Mouse (Mus musculus): ENCODE measurements at regions not wholly inside any gene's neighbourhood (a gene's known extent, or its start where the extent isn't known, plus 50 kb on each side); places are given as distances from the start of the nearest gene placed in this dataset.

DNA sequence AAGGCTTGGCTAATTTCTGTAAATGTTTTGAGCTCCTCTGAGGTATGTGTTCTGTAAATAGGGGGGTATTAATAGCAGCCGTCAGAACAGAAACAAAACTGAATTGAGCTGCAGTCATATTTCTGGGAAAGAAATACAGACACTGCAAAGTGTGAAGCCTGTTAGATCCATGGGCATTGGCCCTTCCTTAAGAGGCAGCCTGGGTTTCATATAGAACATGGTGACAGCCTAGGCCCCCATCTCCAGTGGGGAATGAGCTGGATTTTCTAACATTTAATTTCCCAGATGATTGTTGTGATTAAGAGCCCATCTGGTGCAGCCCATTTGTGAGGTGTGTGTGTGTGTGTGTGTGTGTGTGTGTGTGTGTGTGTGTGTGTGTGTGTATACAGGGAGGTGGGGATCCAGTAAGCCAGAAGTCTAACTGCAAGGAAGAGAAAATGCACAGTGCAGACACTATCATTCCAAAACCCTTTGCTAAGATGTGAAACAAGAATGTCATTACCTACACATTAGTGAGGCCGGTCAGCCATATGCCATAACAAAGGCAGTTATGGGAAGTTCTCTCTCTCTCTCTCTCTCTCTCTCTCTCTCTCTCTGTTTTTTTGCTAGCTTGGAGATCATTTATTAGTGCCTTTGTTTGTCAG is 355.7 kb upstream of the Ubash3b start:
- Histone ChIP-seq H3K27ac (ENCODE audit: control insufficient read depth, insufficient read depth, low read depth, low read length) (no peak overlapping the region), H3K36me3 (ENCODE audit: control insufficient read depth, insufficient read depth, low read length) (no peaks in the 10 kb centered on the region), H3K27me3 (ENCODE audit: control insufficient read depth, insufficient read depth, low read length) (no peaks in the 10 kb centered on the region), H3K4me3 (ENCODE audit: control insufficient read depth, low read depth, low read length) (no peak overlapping the region), H3K4me1 (ENCODE audit: control insufficient read depth, insufficient read depth, low read length) (no peaks in the 10 kb centered on the region)
- TF ChIP-seq POLR2A (IDR thresholded peaks at IDR 0.05; ENCODE audit: control insufficient read depth, low read depth, low read length) (no peak), CTCF (IDR thresholded peaks at IDR 0.05; ENCODE audit: control insufficient read depth, insufficient read depth, insufficient replicate concordance, low read depth, low read length) (no peak)

DNA sequence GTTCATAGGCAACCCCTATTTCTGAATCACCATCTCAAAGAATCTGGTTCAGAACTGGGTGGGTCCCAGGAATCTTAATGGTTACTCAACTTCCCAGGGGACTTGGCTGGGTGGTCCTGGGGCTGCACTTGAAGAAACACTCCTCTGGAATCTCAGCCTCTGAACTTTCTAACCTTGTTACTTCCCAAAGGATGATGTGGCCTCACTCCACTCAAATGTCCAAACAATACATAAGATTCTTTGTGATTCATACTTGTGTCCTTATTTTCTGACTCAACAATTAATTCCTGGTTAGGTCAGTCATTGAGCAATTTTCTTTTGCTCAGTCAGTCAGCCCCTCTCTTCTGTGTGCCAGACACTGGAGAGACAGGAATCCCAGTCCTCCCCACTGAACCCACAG is 353.7 kb upstream of the Ubash3b start:
- no peak for TF ChIP-seq CTCF (IDR thresholded peaks at IDR 0.05; ENCODE audit: control insufficient read depth, insufficient read depth, insufficient replicate concordance, low read depth, low read length)
- TF ChIP-seq POLR2A (IDR thresholded peaks at IDR 0.05; ENCODE audit: control insufficient read depth, low read depth, low read length): no peak
- Histone ChIP-seq H3K4me3 (ENCODE audit: control insufficient read depth, low read depth, low read length) (no peak overlapping the region), H3K27me3 (ENCODE audit: control insufficient read depth, insufficient read depth, low read length) (no peaks in the 10 kb centered on the region), H3K27ac (ENCODE audit: control insufficient read depth, insufficient read depth, low read depth, low read length) (no peak overlapping the region), H3K36me3 (ENCODE audit: control insufficient read depth, insufficient read depth, low read length) (no peaks in the 10 kb centered on the region), H3K4me1 (ENCODE audit: control insufficient read depth, insufficient read depth, low read length) (no peaks in the 10 kb centered on the region)

DNA sequence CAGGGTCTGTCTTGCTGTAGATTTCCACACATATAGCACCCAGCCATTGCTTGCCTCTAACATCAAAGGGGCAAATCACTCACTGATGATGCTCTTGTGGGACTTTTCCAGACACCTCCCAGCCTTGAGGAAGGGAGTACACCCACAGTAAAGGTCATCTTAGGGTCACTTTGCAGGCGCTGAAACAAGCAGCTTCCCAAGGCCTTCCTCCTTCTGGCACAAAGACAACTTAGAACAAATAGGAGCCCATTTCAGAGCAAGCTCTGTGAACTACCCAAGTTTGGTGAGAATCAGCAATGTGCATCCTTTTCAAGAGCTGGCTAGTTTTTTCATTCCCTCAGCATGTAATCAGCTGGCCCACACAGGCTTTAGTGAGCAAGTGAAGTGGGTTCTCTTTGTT is 352.2 kb upstream of the Ubash3b start:
- no peak overlapping the region for H3K4me3 ChIP-seq (ENCODE audit: control insufficient read depth, low read depth, low read length)
- TF ChIP-seq CTCF (IDR thresholded peaks at IDR 0.05; ENCODE audit: control insufficient read depth, insufficient read depth, insufficient replicate concordance, low read depth, low read length) (no peak), POLR2A (IDR thresholded peaks at IDR 0.05; ENCODE audit: control insufficient read depth, low read depth, low read length) (no peak)
- no peak overlapping the region for H3K27ac ChIP-seq (ENCODE audit: control insufficient read depth, insufficient read depth, low read depth, low read length)
- H3K4me1 ChIP-seq (ENCODE audit: control insufficient read depth, insufficient read depth, low read length): no peaks in the 10 kb centered on the region
- no peaks in the 10 kb centered on the region for H3K36me3 ChIP-seq (ENCODE audit: control insufficient read depth, insufficient read depth, low read length)
- no peaks in the 10 kb centered on the region for H3K27me3 ChIP-seq (ENCODE audit: control insufficient read depth, insufficient read depth, low read length)

GRCm38 (mm10) chr9:41509597-41509996 is 348.1 kb upstream of the Ubash3b start:
- H3K27ac ChIP-seq (ENCODE audit: control insufficient read depth, insufficient read depth, low read depth, low read length): no peak overlapping the region
- H3K36me3 ChIP-seq (ENCODE audit: control insufficient read depth, insufficient read depth, low read length): no peaks in the 10 kb centered on the region
- no peaks in the 10 kb centered on the region for H3K4me1 ChIP-seq (ENCODE audit: control insufficient read depth, insufficient read depth, low read length)
- H3K4me3 ChIP-seq (ENCODE audit: control insufficient read depth, low read depth, low read length): no peak overlapping the region
- TF ChIP-seq POLR2A (IDR thresholded peaks at IDR 0.05; ENCODE audit: control insufficient read depth, low read depth, low read length): no peak
- TF ChIP-seq CTCF (IDR thresholded peaks at IDR 0.05; ENCODE audit: control insufficient read depth, insufficient read depth, insufficient replicate concordance, low read depth, low read length): no peak
- no peaks in the 10 kb centered on the region for H3K27me3 ChIP-seq (ENCODE audit: control insufficient read depth, insufficient read depth, low read length)

- no peak for TF ChIP-seq CTCF (IDR thresholded peaks at IDR 0.05; ENCODE audit: control insufficient read depth, insufficient read depth, insufficient replicate concordance, low read depth, low read length)
- no peak for TF ChIP-seq POLR2A (IDR thresholded peaks at IDR 0.05; ENCODE audit: control insufficient read depth, low read depth, low read length)
- no peak overlapping the region for H3K4me3 ChIP-seq (ENCODE audit: control insufficient read depth, low read depth, low read length)
- no peaks in the 10 kb centered on the region for H3K4me1 ChIP-seq (ENCODE audit: control insufficient read depth, insufficient read depth, low read length)
- no peaks in the 10 kb centered on the region for H3K27me3 ChIP-seq (ENCODE audit: control insufficient read depth, insufficient read depth, low read length)
- no peaks in the 10 kb centered on the region for H3K36me3 ChIP-seq (ENCODE audit: control insufficient read depth, insufficient read depth, low read length)
- H3K27ac ChIP-seq (ENCODE audit: control insufficient read depth, insufficient read depth, low read depth, low read length): no peak overlapping the region
Observed at GRCm38 (mm10) chr9:41508746-41509145, 347.2 kb upstream of the Ubash3b start.

GRCm38 (mm10) chr9:41498326-41498725 is 336.8 kb upstream of the Ubash3b start:
- Histone ChIP-seq H3K27me3 (ENCODE audit: control insufficient read depth, insufficient read depth, low read length) (no peaks in the 10 kb centered on the region), H3K4me3 (ENCODE audit: control insufficient read depth, low read depth, low read length) (no peak overlapping the region), H3K36me3 (ENCODE audit: control insufficient read depth, insufficient read depth, low read length) (no peaks in the 10 kb centered on the region), H3K27ac (ENCODE audit: control insufficient read depth, insufficient read depth, low read depth, low read length) (no peak overlapping the region), H3K4me1 (ENCODE audit: control insufficient read depth, insufficient read depth, low read length) (peaks cover 8% of the 10 kb centered on the region)
- no peak for TF ChIP-seq POLR2A (IDR thresholded peaks at IDR 0.05; ENCODE audit: control insufficient read depth, low read depth, low read length)
- no peak for TF ChIP-seq CTCF (IDR thresholded peaks at IDR 0.05; ENCODE audit: control insufficient read depth, insufficient read depth, insufficient replicate concordance, low read depth, low read length)

DNA sequence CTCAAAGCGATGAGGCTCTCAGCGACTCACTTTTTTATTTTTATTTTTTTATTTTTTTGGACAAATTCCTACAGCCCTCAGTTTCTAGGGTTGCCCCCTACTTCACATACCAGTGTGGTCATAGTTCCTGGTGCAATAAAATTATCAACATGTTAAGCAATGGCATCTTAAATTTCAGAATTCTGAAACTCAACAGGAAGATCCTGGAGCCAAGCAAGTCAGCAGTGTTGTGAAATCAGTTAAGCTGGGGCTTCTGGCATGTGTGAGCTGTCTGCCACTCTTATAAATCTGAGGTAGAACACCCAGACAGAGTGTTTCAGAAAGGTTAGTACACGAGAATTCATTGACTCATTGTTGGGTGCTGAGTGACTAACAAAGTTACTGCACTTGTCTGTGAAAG is 328.6 kb upstream of the Ubash3b start:
- Histone ChIP-seq H3K36me3 (ENCODE audit: control insufficient read depth, insufficient read depth, low read length) (no peaks in the 10 kb centered on the region), H3K4me1 (ENCODE audit: control insufficient read depth, insufficient read depth, low read length) (no peaks in the 10 kb centered on the region), H3K27me3 (ENCODE audit: control insufficient read depth, insufficient read depth, low read length) (no peaks in the 10 kb centered on the region), H3K4me3 (ENCODE audit: control insufficient read depth, low read depth, low read length) (no peak overlapping the region), H3K27ac (ENCODE audit: control insufficient read depth, insufficient read depth, low read depth, low read length) (no peak overlapping the region)
- TF ChIP-seq CTCF (IDR thresholded peaks at IDR 0.05; ENCODE audit: control insufficient read depth, insufficient read depth, insufficient replicate concordance, low read depth, low read length) (no peak), POLR2A (IDR thresholded peaks at IDR 0.05; ENCODE audit: control insufficient read depth, low read depth, low read length) (no peak)

DNA sequence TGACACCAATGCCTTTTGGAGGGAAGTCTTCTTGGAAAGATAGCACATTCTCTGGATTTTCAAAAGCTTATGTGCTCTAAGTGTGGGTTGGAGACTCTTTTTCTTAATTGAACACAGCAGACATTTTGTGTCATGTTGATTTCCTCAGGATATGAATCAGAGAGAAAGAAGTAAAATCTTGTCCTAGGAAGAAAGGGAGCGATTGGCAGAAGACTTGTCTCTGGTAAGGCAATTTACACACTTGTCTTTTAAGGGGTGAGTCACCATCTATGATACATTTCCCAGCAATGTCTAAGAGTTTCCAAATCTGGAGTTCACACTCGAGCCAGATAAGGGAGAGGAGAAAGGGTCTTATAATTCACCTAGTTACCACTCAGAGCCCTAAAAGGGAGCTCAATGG is 326.5 kb upstream of the Ubash3b start:
- Histone ChIP-seq H3K36me3 (ENCODE audit: control insufficient read depth, insufficient read depth, low read length) (no peaks in the 10 kb centered on the region), H3K27ac (ENCODE audit: control insufficient read depth, insufficient read depth, low read depth, low read length) (no peak overlapping the region), H3K27me3 (ENCODE audit: control insufficient read depth, insufficient read depth, low read length) (no peaks in the 10 kb centered on the region), H3K4me1 (ENCODE audit: control insufficient read depth, insufficient read depth, low read length) (no peaks in the 10 kb centered on the region), H3K4me3 (ENCODE audit: control insufficient read depth, low read depth, low read length) (no peak overlapping the region)
- TF ChIP-seq POLR2A (IDR thresholded peaks at IDR 0.05; ENCODE audit: control insufficient read depth, low read depth, low read length) (no peak), CTCF (IDR thresholded peaks at IDR 0.05; ENCODE audit: control insufficient read depth, insufficient read depth, insufficient replicate concordance, low read depth, low read length) (no peak)
